Mouse (Mus musculus) Patski (cell line): Measurements from ENCODE around the gene Clybl. TPM values are rescaled to one million over a fixed set of nuclear protein-coding genes. Genes with fewer than 3 reads are reported as not detected.

Experiments used
- ATAC-seq: fragments of 100-300 bp; one replicate; pipeline ENCODE4 v1.8.0; 2021
- CTCF ChIA-PET: fragments of 350-600 bp; sonication (Branson Sonifier 250); formaldehyde crosslinking; loops from one replicate; lab custom pipeline; 2022; ENCODE audit warnings: inconsistent platforms; lab: Charles Lee
- POLR2A ChIA-PET: fragments of 350-600 bp; sonication (Branson Sonifier 250); formaldehyde crosslinking; loops from one replicate; lab custom pipeline; 2022; ENCODE audit warnings: antibody characterized with exemption, inconsistent platforms; lab: Charles Lee
- DNase-seq: peaks from one replicate; pipeline ENCODE4 v3.0.0-alpha.2; 2011; ENCODE audit warnings: low read depth, low spot score
- H3K27me3 ChIP-seq: fragments of 371-371 bp; one replicate; pipeline ENCODE4 v1.5.1; 2021
- CTCF ChIP-seq: fragments of 100-300 bp; IDR thresholded peaks from one replicate; pipeline ENCODE4 v1.5.1; 2021
- in situ Hi-C: fragments of 300-500 bp; cut with MboI; formaldehyde crosslinking; loops from 3 replicates; pipeline ENCODE4 v1.11.1; 2018; ENCODE audit warnings: low pct_unique_long_range_greater_than_20kb, mixed read lengths
- polyA plus RNA-seq: library from polyadenylated mRNA; unstranded; gene quantifications from one replicate; pipeline ENCODE4 v1.2.3, GENCODE M21; 2021

The Clybl gene
- polyA plus RNA-seq, 1 experiment from 2014 or later, result 60.7 TPM

GRCm38 (mm10) chr14:122233212-122233714 is 51.8 kb downstream of the Clybl start:
- ChIA-PET POLR2A (no interaction called here), CTCF (interaction anchor here (1.4 kb wide), 1 partner anchor 8 kb away, joined by 3 read pairs; no protein-coding TSS in a partner anchor)
- no peak for TF ChIP-seq CTCF
- no peaks in the 10 kb centered on the region for H3K27me3 ChIP-seq
- ATAC-seq (peak; percentile 80), DNase-seq (peak; percentile 39)
- in situ Hi-C loops, result loop anchor here (25.0 kb wide), 1 partner anchor 229 kb away; the partner anchor contains the start of genes Gm5089 and Zic5

- ATAC-seq, result no peak
- no peak for TF ChIP-seq CTCF
- DNase-seq, result no peak
- CTCF ChIA-PET, result interaction anchor here (1.5 kb wide), 1 partner anchor 12 kb away, joined by 4 read pairs; no protein-coding TSS in a partner anchor
- in situ Hi-C loops, result loop anchor here (25.0 kb wide), 1 partner anchor 218 kb away; the partner anchor contains the start of genes Gm5089 and Zic5
- POLR2A ChIA-PET, result no interaction called here
- no peaks in the 10 kb centered on the region for H3K27me3 ChIP-seq
Observed at GRCm38 (mm10) chr14:122243874-122244273, 62.4 kb downstream of the Clybl start.

GRCm38 (mm10) chr14:122246919-122247859 is 65.7 kb downstream of the Clybl start:
- ChIA-PET CTCF (interaction anchor here (1.6 kb wide), 1 partner anchor 122 kb away, joined by 3 read pairs; no protein-coding TSS in a partner anchor), POLR2A (no interaction called here)
- no peak for TF ChIP-seq CTCF
- DNase-seq (no peak), ATAC-seq (no peak)
- in situ Hi-C loops, result loop anchor here (25.0 kb wide), 1 partner anchor 215 kb away; the partner anchor contains the start of genes Gm5089 and Zic5
- no peaks in the 10 kb centered on the region for H3K27me3 ChIP-seq

GRCm38 (mm10) chr14:122249123-122249522 is 67.6 kb downstream of the Clybl start:
- H3K27me3 ChIP-seq, result no peaks in the 10 kb centered on the region
- no peak for DNase-seq
- POLR2A ChIA-PET, result no interaction called here
- TF ChIP-seq CTCF, result peak; percentile 61
- CTCF ChIA-PET, result interaction anchor here (1.4 kb wide), 1 partner anchor 15 kb away, joined by 3 read pairs; no protein-coding TSS in a partner anchor
- in situ Hi-C loops, result loop anchor here (25.0 kb wide), 1 partner anchor 213 kb away; the partner anchor contains the start of genes Gm5089 and Zic5
- ATAC-seq, result no peak

GRCm38 (mm10) chr14:122251346-122251745 is 69.8 kb downstream of the Clybl start:
- DNase-seq (no peak), ATAC-seq (no peak)
- H3K27me3 ChIP-seq, result no peaks in the 10 kb centered on the region
- TF ChIP-seq CTCF, result no peak
- ChIA-PET POLR2A (no interaction called here), CTCF (no interaction called here)
- in situ Hi-C loops, result no loop called here

GRCm38 (mm10) chr14:122255562-122256260 is 74.2 kb downstream of the Clybl start:
- CTCF ChIA-PET, result interaction anchor here (1.0 to 2.1 kb wide), 2 partner anchors 12 to 31 kb away, joined by 3 to 4 read pairs; no protein-coding TSS in a partner anchor
- TF ChIP-seq CTCF, result no peak
- no peak for ATAC-seq
- no peak for DNase-seq
- in situ Hi-C loops, result no loop called here
- H3K27me3 ChIP-seq, result no peaks in the 10 kb centered on the region
- POLR2A ChIA-PET, result interaction anchor here (0.9 kb wide), 1 partner anchor 25 kb away, joined by 4 read pairs; no protein-coding TSS in a partner anchor

GRCm38 (mm10) chr14:122256261-122256634 is 74.7 kb downstream of the Clybl start:
- DNase-seq (peak; percentile 24), ATAC-seq (peak; percentile 62)
- H3K27me3 ChIP-seq, result no peaks in the 10 kb centered on the region
- in situ Hi-C loops, result no loop called here
- TF ChIP-seq CTCF, result no peak
- ChIA-PET POLR2A (no interaction called here), CTCF (interaction anchor here (0.7 to 2.1 kb wide), 2 partner anchors 12 kb away, joined by 3 to 4 read pairs; no protein-coding TSS in a partner anchor)

- in situ Hi-C loops, result no loop called here
- ChIA-PET CTCF (interaction anchor here (0.8 to 1.0 kb wide), 2 partner anchors 8 to 78 kb away, joined by 3 read pairs; no protein-coding TSS in a partner anchor), POLR2A (no interaction called here)
- no peak for DNase-seq
- no peak for TF ChIP-seq CTCF
- no peaks in the 10 kb centered on the region for H3K27me3 ChIP-seq
- ATAC-seq, result no peak
Observed at GRCm38 (mm10) chr14:122258297-122258696, 76.8 kb downstream of the Clybl start.

- no peak for TF ChIP-seq CTCF
- CTCF ChIA-PET, result no interaction called here
- no peaks in the 10 kb centered on the region for H3K27me3 ChIP-seq
- no peak for DNase-seq
- in situ Hi-C loops, result no loop called here
- ATAC-seq, result no peak
- POLR2A ChIA-PET, result no interaction called here
Observed at GRCm38 (mm10) chr14:122261250-122261649, 79.7 kb downstream of the Clybl start.
